Mouse (Mus musculus): ENCODE results near the gene Rab13.

- no peak for TF ChIP-seq MAX (IDR thresholded peaks at IDR 0.05; ENCODE audit: low read depth)
- TF ChIP-seq POLR2A (IDR thresholded peaks at IDR 0.05; ENCODE audit: insufficient read length, low read depth), result no peak
- TF ChIP-seq TCF12 (IDR thresholded peaks at IDR 0.05; ENCODE audit: insufficient read depth, poor library complexity, severe bottlenecking), result no peak
- TF ChIP-seq MYOD1 (IDR thresholded peaks at IDR 0.05; ENCODE audit: control insufficient read depth in 1 of 3, insufficient read length in 2 of 3, low read depth in 2 of 3), result no peak
Measured at GRCm38 (mm10) chr3:90265932-90266741, 52.6 kb downstream of the Rab13 start.

Data from myocyte (in vitro differentiated cells).